Mouse (Mus musculus) ES-E14 (cell line): ENCODE data around the gene Lix1. TPM values are rescaled to one million over a fixed set of nuclear protein-coding genes. Genes with fewer than 3 reads are reported as not detected.
A peak's percentile ranks its signal among the peaks of the same experiment; 100 is the strongest.

ENCODE experiments used
- DNase-seq: peaks from one replicate; pipeline ENCODE4 v3.0.0-alpha.2; 2013; ENCODE audit warnings: low read depth, low spot score
- H3K27ac ChIP-seq: 2 replicates; pipeline ENCODE4 v1.5.1; 2012; ENCODE audit warnings: low read depth, mild to moderate bottlenecking, low read length, moderate library complexity, mixed read lengths; ENCODE audit not compliant: poor library complexity, insufficient read depth, severe bottlenecking
- H3K36me3 ChIP-seq: 2 replicates; pipeline ENCODE4 v1.6.1; 2012; ENCODE audit warnings: mild to moderate bottlenecking, low read length, moderate library complexity, mixed read lengths; ENCODE audit not compliant: control insufficient read depth, poor library complexity, insufficient read depth, severe bottlenecking
- H3K4me1 ChIP-seq, 2 experiments: fragments of 150-350 bp in 1 of 2; sonication (generic) in 1 of 2; 2 replicates each; pipeline ENCODE4 v1.6.1; 2012; ENCODE audit warnings: low read length in 2 of 2, mild to moderate bottlenecking in 1 of 2, mixed read lengths in 1 of 2; ENCODE audit not compliant: control insufficient read depth in 2 of 2, insufficient read depth in 2 of 2, poor library complexity in 1 of 2
- H3K4me3 ChIP-seq, 2 experiments: fragments of 150-350 bp in 1 of 2; sonication (generic) in 1 of 2; 2 replicates each; pipeline ENCODE4 v1.5.1; 2012; ENCODE audit warnings: low read length in 2 of 2, low read depth in 1 of 2, mild to moderate bottlenecking in 1 of 2, mixed read lengths in 1 of 2; ENCODE audit not compliant: insufficient read depth in 1 of 2, poor library complexity in 1 of 2, severe bottlenecking in 1 of 2
- H3K9ac ChIP-seq: 2 replicates; pipeline ENCODE4 v1.6.1; 2012; ENCODE audit warnings: low read depth, mild to moderate bottlenecking, low read length, mixed read lengths; ENCODE audit not compliant: poor library complexity, insufficient read depth, severe bottlenecking
- H3K9me3 ChIP-seq: fragments of 150-350 bp; sonication (generic); 2 replicates; pipeline ENCODE4 v1.6.1; 2012; ENCODE audit warnings: low read depth, mild to moderate bottlenecking, low read length; ENCODE audit not compliant: control insufficient read depth, insufficient read depth
- CHD2 ChIP-seq: IDR thresholded peaks from 2 replicates; pipeline ENCODE4 v1.6.1; 2014; ENCODE audit warnings: mild to moderate bottlenecking, low read depth, low read length, inconsistent platforms
- HCFC1 ChIP-seq: IDR thresholded peaks from 2 replicates; pipeline ENCODE4 v1.6.1; 2012; ENCODE audit warnings: low read length, inconsistent platforms, borderline replicate concordance; ENCODE audit not compliant: insufficient read depth
- MAFK ChIP-seq: IDR thresholded peaks from 2 replicates; pipeline ENCODE4 v1.6.1; 2014; ENCODE audit warnings: mild to moderate bottlenecking, low read depth, low read length, inconsistent platforms; ENCODE audit not compliant: insufficient read depth
- ZC3H11A ChIP-seq: IDR thresholded peaks from 2 replicates; pipeline ENCODE4 v1.6.1; 2012; ENCODE audit warnings: low read depth, mild to moderate bottlenecking, inconsistent platforms, low read length, borderline replicate concordance
- ZNF384 ChIP-seq: IDR thresholded peaks from 2 replicates; pipeline ENCODE4 v1.6.1; 2012; ENCODE audit warnings: low read depth, low read length, inconsistent platforms
- in situ Hi-C, 2 experiments: fragments of 600-800 bp; cut with MboI; formaldehyde crosslinking; loops; one replicate each; pipeline ENCODE4 v1.15.1; 2025; ENCODE audit warnings: low sequenced_read_pairs in 2 of 2, inconsistent platforms in 1 of 2; ENCODE audit not compliant: unreplicated experiment in 2 of 2
- total RNA-seq: library from RNA; depleted of rRNA; stranded (reverse); fragments of 300-350 nt; gene quantifications from 2 replicates; pipeline ENCODE4 v1.2.3, GENCODE M21; 2012

The Lix1 gene
- total RNA-seq, 1 experiment, result 2.3 TPM

GRCm38 (mm10) chr17:17408720-17409478, 6.4 kb downstream of the Lix1 start:
- no peak overlapping the region for H3K9ac ChIP-seq
- in situ Hi-C loops, result no loop called here
- H3K4me1 ChIP-seq, result peaks cover 0 to 7% of the 10 kb centered on the region in 2 experiments; a peak in 2 of 4 replicates
- H3K27ac ChIP-seq, result no peak overlapping the region; the same call in 1 of the 2 replicates
- TF ChIP-seq ZNF384 (peak; percentile 85; the same call in 1 of the 2 replicates), HCFC1 (no peak), MAFK (no peak), ZC3H11A (no peak), CHD2 (peak; percentile 33; the same call in 1 of the 2 replicates)
- H3K36me3 ChIP-seq, result no peaks in the 10 kb centered on the region
- no peak overlapping the region for H3K4me3 ChIP-seq
- peak; percentile 50 for DNase-seq
- H3K9me3 ChIP-seq, result no peaks in the 10 kb centered on the region

- Histone ChIP-seq H3K9ac (no peak overlapping the region), H3K4me1 (peaks cover 0 to 9% of the 10 kb centered on the region in 2 experiments; a peak in 2 of 4 replicates), H3K27ac (0 out of 2 replicates have a peak overlapping the region, but pooled peaks have one; percentile 50), H3K4me3 (no peak overlapping the region), H3K9me3 (no peaks in the 10 kb centered on the region), H3K36me3 (no peaks in the 10 kb centered on the region)
- in situ Hi-C loops, result no loop called here
- TF ChIP-seq HCFC1 (no peak), ZC3H11A (no peak), MAFK (no peak), CHD2 (no peak), ZNF384 (peak; percentile 57; the same call in 1 of the 2 replicates)
- no peak for DNase-seq
Observed at GRCm38 (mm10) chr17:17409601-17410000, 7.1 kb downstream of the Lix1 start.

GRCm38 (mm10) chr17:17411443-17411842, 9.0 kb downstream of the Lix1 start:
- no peak overlapping the region for H3K27ac ChIP-seq
- peaks cover 0 to 7% of the 10 kb centered on the region in 2 experiments; a peak in 2 of 4 replicates for H3K4me1 ChIP-seq
- in situ Hi-C loops, result no loop called here
- no peak for DNase-seq
- H3K9ac ChIP-seq, result no peak overlapping the region
- no peaks in the 10 kb centered on the region for H3K36me3 ChIP-seq
- H3K4me3 ChIP-seq, result no peak overlapping the region
- TF ChIP-seq MAFK, result no peak
- TF ChIP-seq ZC3H11A, result no peak
- TF ChIP-seq HCFC1, result no peak
- no peak for TF ChIP-seq ZNF384
- TF ChIP-seq CHD2, result no peak
- H3K9me3 ChIP-seq, result no peaks in the 10 kb centered on the region

GRCm38 (mm10) chr17:17412176-17412575, 9.7 kb downstream of the Lix1 start:
- H3K27ac ChIP-seq, result no peak overlapping the region
- no peaks in the 10 kb centered on the region for H3K9me3 ChIP-seq
- no peak for TF ChIP-seq MAFK
- no peak for TF ChIP-seq ZC3H11A
- no peak for TF ChIP-seq CHD2
- no peak for TF ChIP-seq HCFC1
- no peak for TF ChIP-seq ZNF384
- no peaks in the 10 kb centered on the region for H3K36me3 ChIP-seq
- H3K4me3 ChIP-seq, result no peak overlapping the region
- DNase-seq, result no peak
- no peak overlapping the region for H3K9ac ChIP-seq
- in situ Hi-C loops, result no loop called here
- H3K4me1 ChIP-seq, result peaks cover 0 to 7% of the 10 kb centered on the region in 2 experiments; a peak in 2 of 4 replicates
